Mouse (Mus musculus): ENCODE measurements at regions not wholly inside any gene's neighbourhood (a gene's known extent, or its start where the extent isn't known, plus 50 kb on each side); places are given as distances from the start of the nearest gene placed in this dataset.

- no peak for ATAC-seq (replicated peaks; ENCODE audit: extremely low read depth, insufficient read depth, low FRiP score)
- Histone ChIP-seq H3K9ac (ENCODE audit: low read length) (no peak overlapping the region), H3K27ac (ENCODE audit: low read length) (no peak overlapping the region), H3K4me2 (ENCODE audit: low read depth, low read length) (no peak overlapping the region), H3K36me3 (ENCODE audit: control insufficient read depth, insufficient read depth) (no peaks in the 10 kb centered on the region), H3K4me1 (ENCODE audit: control insufficient read depth, insufficient read depth, low read length) (0 out of 2 replicates have a peak, but pooled peaks cover 5% of the 10 kb centered on the region), H3K9me3 (replicated peaks; ENCODE audit: control insufficient read depth, low read length) (0 out of 2 replicates have a peak, but pooled peaks cover 4% of the 10 kb centered on the region), H3K4me3 (ENCODE audit: low read length) (no peak overlapping the region), H3K27me3 (ENCODE audit: control insufficient read depth, insufficient read depth, low read length) (no peaks in the 10 kb centered on the region)
- WGBS = 70% methylated on average over 1 of the region's 1 CpGs
These were observed 64.4 kb upstream of the Plxnc1 start for GRCm38 (mm10) chr10:95009081-95009480.

- Histone ChIP-seq H3K9ac (ENCODE audit: low read length) (no peak overlapping the region), H3K36me3 (ENCODE audit: control insufficient read depth, insufficient read depth) (no peaks in the 10 kb centered on the region), H3K27ac (ENCODE audit: low read length) (peak overlapping the region; percentile 73), H3K4me2 (ENCODE audit: low read depth, low read length) (no peak overlapping the region), H3K27me3 (ENCODE audit: control insufficient read depth, insufficient read depth, low read length) (no peaks in the 10 kb centered on the region), H3K9me3 (replicated peaks; ENCODE audit: control insufficient read depth, low read length) (0 out of 2 replicates have a peak, but pooled peaks cover 4% of the 10 kb centered on the region), H3K4me1 (ENCODE audit: control insufficient read depth, insufficient read depth, low read length) (peaks cover 2% of the 10 kb centered on the region), H3K4me3 (ENCODE audit: low read length) (no peak overlapping the region)
- WGBS = 61% methylated on average over 9 of the region's 9 CpGs
- peak; percentile 70 for ATAC-seq (replicated peaks; ENCODE audit: extremely low read depth, insufficient read depth, low FRiP score)
These were observed 59.6 kb upstream of the Plxnc1 start for GRCm38 (mm10) chr10:95004065-95004763.

GRCm38 (mm10) chr10:95003621-95004020 lies 59.0 kb upstream of the Plxnc1 start:
- H3K4me3 ChIP-seq (ENCODE audit: low read length) = no peak overlapping the region
- WGBS = 66% methylated on average over 7 of the region's 7 CpGs
- H3K36me3 ChIP-seq (ENCODE audit: control insufficient read depth, insufficient read depth) = no peaks in the 10 kb centered on the region
- H3K27me3 ChIP-seq (ENCODE audit: control insufficient read depth, insufficient read depth, low read length) = no peaks in the 10 kb centered on the region
- no peak overlapping the region for H3K9ac ChIP-seq (ENCODE audit: low read length)
- ATAC-seq (replicated peaks; ENCODE audit: extremely low read depth, insufficient read depth, low FRiP score) = no peak; the same call in 1 of the 2 replicates
- H3K4me2 ChIP-seq (ENCODE audit: low read depth, low read length) = no peak overlapping the region
- 0 out of 2 replicates have a peak, but pooled peaks cover 4% of the 10 kb centered on the region for H3K9me3 ChIP-seq (replicated peaks; ENCODE audit: control insufficient read depth, low read length)
- H3K27ac ChIP-seq (ENCODE audit: low read length) = peak overlapping the region; percentile 73
- peaks cover 2% of the 10 kb centered on the region for H3K4me1 ChIP-seq (ENCODE audit: control insufficient read depth, insufficient read depth, low read length)

- peaks cover 2% of the 10 kb centered on the region for H3K4me1 ChIP-seq (ENCODE audit: control insufficient read depth, insufficient read depth, low read length)
- no peak overlapping the region for H3K27ac ChIP-seq (ENCODE audit: low read length)
- no peak for ATAC-seq (replicated peaks; ENCODE audit: extremely low read depth, insufficient read depth, low FRiP score)
- H3K9me3 ChIP-seq (replicated peaks; ENCODE audit: control insufficient read depth, low read length) = 0 out of 2 replicates have a peak, but pooled peaks cover 4% of the 10 kb centered on the region
- no peak overlapping the region for H3K4me3 ChIP-seq (ENCODE audit: low read length)
- H3K27me3 ChIP-seq (ENCODE audit: control insufficient read depth, insufficient read depth, low read length) = no peaks in the 10 kb centered on the region
- no peaks in the 10 kb centered on the region for H3K36me3 ChIP-seq (ENCODE audit: control insufficient read depth, insufficient read depth)
- no peak overlapping the region for H3K4me2 ChIP-seq (ENCODE audit: low read depth, low read length)
- no peak overlapping the region for H3K9ac ChIP-seq (ENCODE audit: low read length)
- 63% methylated on average over 6 of the region's 6 CpGs for WGBS
These were observed 57.0 kb upstream of the Plxnc1 start for GRCm38 (mm10) chr10:95001650-95002049.

GRCm38 (mm10) chr10:94999716-95000115 lies 55.1 kb upstream of the Plxnc1 start:
- Histone ChIP-seq H3K9ac (ENCODE audit: low read length) (no peak overlapping the region), H3K27me3 (ENCODE audit: control insufficient read depth, insufficient read depth, low read length) (no peaks in the 10 kb centered on the region), H3K9me3 (replicated peaks; ENCODE audit: control insufficient read depth, low read length) (no peaks in the 10 kb centered on the region), H3K36me3 (ENCODE audit: control insufficient read depth, insufficient read depth) (no peaks in the 10 kb centered on the region), H3K4me1 (ENCODE audit: control insufficient read depth, insufficient read depth, low read length) (peaks cover 2% of the 10 kb centered on the region), H3K4me2 (ENCODE audit: low read depth, low read length) (no peak overlapping the region), H3K4me3 (ENCODE audit: low read length) (no peak overlapping the region), H3K27ac (ENCODE audit: low read length) (no peak overlapping the region)
- WGBS = 70% methylated on average over 5 of the region's 5 CpGs
- no peak for ATAC-seq (replicated peaks; ENCODE audit: extremely low read depth, insufficient read depth, low FRiP score)

Data from heart, embryonic 16.5 days (tissue).